29 mouse cellular contexts compared by ENCODE assay signal in genomic region chr2:35408409-35409110, GRCm38 (mm10). TPM values are rescaled to one million over a fixed set of nuclear protein-coding genes. Genes with fewer than 3 reads are reported as not detected.
DNase-seq lines count a peak whose midpoint lies in the region; ATAC-seq and TF ChIP-seq lines count a peak whose summit lies in the region.
"Had no signal": no experiment of that assay in that cellular context is flagged by ENCODE, and none has a peak within 500 bp of the region (broad histone marks: within the 10 kb centered on the region; RNA-seq: fewer than 3 reads in every experiment).

No protein-coding gene starts in this region.

- WGBS in heart, embryonic 12.5 days = 57% methylated on average over 5 of the region's 5 CpGs
- 65% methylated on average over 5 of the region's 5 CpGs for WGBS in liver, postnatal 0 days (ENCODE audit: insufficient replicate concordance)
- WGBS in liver, embryonic 11.5 days = 74% methylated on average over 5 of the region's 5 CpGs

- H3K27me3 ChIP-seq in heart, embryonic 12.5 days (replicated peaks) = no peaks in the 10 kb centered on the region
- no peaks in the 10 kb centered on the region for H3K27me3 ChIP-seq in liver, postnatal 0 days (ENCODE audit: insufficient read depth, low read length)
- no peaks in the 10 kb centered on the region for H3K27me3 ChIP-seq in liver, embryonic 11.5 days (replicated peaks; ENCODE audit: control insufficient read depth, insufficient read depth, low read length)
- H3K27me3 ChIP-seq: limb, embryonic 13.5 days; midbrain, embryonic 12.5 days; stomach, embryonic 15.5 days had no signal

- H3K4me1 ChIP-seq in heart, embryonic 12.5 days (replicated peaks) = peaks cover 32% of the 10 kb centered on the region
- H3K4me1 ChIP-seq in liver, postnatal 0 days (ENCODE audit: insufficient read depth) = no peaks in the 10 kb centered on the region
- H3K4me1 ChIP-seq in liver, embryonic 11.5 days (replicated peaks; ENCODE audit: control insufficient read depth, insufficient read depth, low read length) = no peaks in the 10 kb centered on the region
- H3K4me1 ChIP-seq: forebrain, embryonic 10.5 days; limb, embryonic 13.5 days; midbrain, embryonic 12.5 days had no signal

- 0 out of 2 replicates have a peak, but pooled peaks have one; percentile 13 for ATAC-seq in heart, embryonic 12.5 days (ENCODE audit: insufficient number of reproducible peaks, low FRiP score)
- peak; percentile 71 for ATAC-seq in liver, postnatal 0 days
- ATAC-seq in liver, embryonic 11.5 days (replicated peaks; ENCODE audit: low FRiP score) = no peak
- peak; percentile 13 for ATAC-seq in activated CD4-positive, CD25-positive, alpha-beta regulatory T cell, adult 4 months
- peak; percentile 12 for ATAC-seq in inflammation-experienced regulatory T-cells, adult 6 months

- TF ChIP-seq CTCF in liver, postnatal 0 days (IDR thresholded peaks at IDR 0.05; ENCODE audit: low read depth) = no peak

- no peak for TF ChIP-seq EP300 in liver, postnatal 0 days (IDR thresholded peaks at IDR 0.05; ENCODE audit: low read depth)

- H3K27ac ChIP-seq in heart, embryonic 12.5 days (ENCODE audit: poor library complexity, severe bottlenecking) = peak overlapping the region; percentile 55
- no peak overlapping the region for H3K27ac ChIP-seq in liver, postnatal 0 days (ENCODE audit: low read depth)
- H3K27ac ChIP-seq in liver, embryonic 11.5 days (ENCODE audit: low read depth, low read length) = no peak overlapping the region
- H3K27ac ChIP-seq: forebrain, embryonic 10.5 days; hindbrain, embryonic 14.5 days; kidney, postnatal 0 days; limb, embryonic 13.5 days; midbrain, embryonic 12.5 days; stomach, embryonic 15.5 days had no signal

- no peak overlapping the region for H3K9ac ChIP-seq in heart, embryonic 12.5 days
- no peak overlapping the region for H3K9ac ChIP-seq in liver, postnatal 0 days (replicated peaks)
- no peak overlapping the region for H3K9ac ChIP-seq in liver, embryonic 11.5 days (ENCODE audit: low read depth, low read length)
- H3K9ac ChIP-seq: hindbrain, embryonic 14.5 days; limb, embryonic 13.5 days; midbrain, embryonic 12.5 days; stomach, embryonic 15.5 days had no signal

- DNase-seq in heart, adult 18-20 months = no peak
- no peak for DNase-seq in liver, postnatal 0 days
- no peak for DNase-seq in liver, embryonic 11.5 days (ENCODE audit: low spot score)
- DNase-seq in gastrocnemius, postnatal 10 days = no peak
- DNase-seq: adrenal gland, adult 2 months; cerebellum, adult 11-12 months; cerebellum, postnatal 10 days; kidney, adult 2 months; layer of hippocampus, adult 9-11 months; lung, postnatal 10 days; thymus, postnatal 4 days had no signal

- H3K36me3 ChIP-seq in heart, embryonic 12.5 days = peaks cover 72% of the 10 kb centered on the region
- peaks cover 21% of the 10 kb centered on the region; the same call in 1 of the 2 replicates for H3K36me3 ChIP-seq in liver, postnatal 0 days (replicated peaks; ENCODE audit: insufficient read depth, low read length)
- peaks cover 12% of the 10 kb centered on the region; the same call in 1 of the 2 replicates for H3K36me3 ChIP-seq in liver, embryonic 11.5 days (ENCODE audit: control insufficient read depth, insufficient read depth, low read length)
- H3K36me3 ChIP-seq: forebrain, embryonic 10.5 days; midbrain, embryonic 12.5 days; stomach, embryonic 15.5 days had no signal

- H3K4me3 ChIP-seq in heart, embryonic 12.5 days = no peak overlapping the region
- no peak overlapping the region for H3K4me3 ChIP-seq in liver, postnatal 0 days (ENCODE audit: low read depth, low read length)
- H3K4me3 ChIP-seq in liver, embryonic 11.5 days (ENCODE audit: low read depth, low read length) = no peak overlapping the region
- H3K4me3 ChIP-seq: forebrain, embryonic 10.5 days; limb, embryonic 13.5 days; midbrain, embryonic 12.5 days; stomach, embryonic 15.5 days had no signal

- no peak overlapping the region for H3K4me2 ChIP-seq in heart, embryonic 12.5 days
- H3K4me2 ChIP-seq in liver, postnatal 0 days (ENCODE audit: low read depth, low read length) = no peak overlapping the region
- H3K4me2 ChIP-seq in liver, embryonic 11.5 days = no peak overlapping the region
- H3K4me2 ChIP-seq: hindbrain, embryonic 14.5 days; limb, embryonic 13.5 days; midbrain, embryonic 12.5 days; stomach, embryonic 15.5 days had no signal

- no peaks in the 10 kb centered on the region for H3K9me3 ChIP-seq in heart, embryonic 12.5 days (replicated peaks)
- no peaks in the 10 kb centered on the region for H3K9me3 ChIP-seq in liver, postnatal 0 days (ENCODE audit: low read length)
- no peaks in the 10 kb centered on the region for H3K9me3 ChIP-seq in liver, embryonic 11.5 days (ENCODE audit: control insufficient read depth, low read length)
- H3K9me3 ChIP-seq: forebrain, embryonic 10.5 days; limb, embryonic 13.5 days; midbrain, embryonic 12.5 days; stomach, embryonic 15.5 days had no signal

RNA-seq across cellular contexts. Expression of gene 4930402F06Rik, which starts 11.6 kb away (rescaled TPM):
- not detected in 2 replicates for polyA plus RNA-seq in heart, embryonic 12.5 days (2016; fragmentation: Nextera tagmentation; extraction: Ambion mirVana)
- total RNA-seq in heart, adult 18-20 months (2021) = not detected
- not detected in 2 replicates for polyA plus RNA-seq in liver, postnatal 0 days (2015; fragmentation: Nextera tagmentation; extraction: Ambion mirVana)
- polyA plus RNA-seq in liver, embryonic 11.5 days (2014; fragmentation: Nextera tagmentation; extraction: Ambion mirVana) = not detected in 2 replicates
- polyA plus RNA-seq in activated CD4-positive, CD25-positive, alpha-beta regulatory T cell, adult 4 months (2017; shearing (Covaris generic)) = not detected
- not detected for polyA plus RNA-seq in inflammation-experienced regulatory T-cells, adult 6 months (2017; shearing (Covaris generic))
- not detected for total RNA-seq in gastrocnemius, postnatal 10 days (2021)
- total RNA-seq: adrenal gland, adult 2 months; adrenal gland, postnatal 4 days; ES-E14; gastrocnemius, postnatal 4 days; left cerebral cortex, adult 18-20 months; left cerebral cortex, postnatal 25 days; neutrophil, adult 5-6 weeks had no signal
- polyA plus RNA-seq: adrenal gland, adult 2 months; embryonic facial prominence, embryonic 11.5 days; forebrain, embryonic 10.5 days; hindbrain, embryonic 14.5 days; intestine, embryonic 14.5 days; kidney, adult 2 months; kidney, postnatal 0 days; large intestine, adult 2 months; limb, embryonic 13.5 days; midbrain, embryonic 12.5 days; stomach, embryonic 15.5 days had no signal

RNA-seq across cellular contexts. Expression of gene 4930568D16Rik, which starts 41.0 kb away (rescaled TPM):
- not detected in 2 replicates for polyA plus RNA-seq in heart, embryonic 12.5 days (2016; fragmentation: Nextera tagmentation; extraction: Ambion mirVana)
- total RNA-seq in heart, adult 18-20 months (2021) = not detected
- not detected in 2 replicates for polyA plus RNA-seq in liver, postnatal 0 days (2015; fragmentation: Nextera tagmentation; extraction: Ambion mirVana)
- polyA plus RNA-seq in liver, embryonic 11.5 days (2014; fragmentation: Nextera tagmentation; extraction: Ambion mirVana) = not detected in 2 replicates
- not detected for polyA plus RNA-seq in activated CD4-positive, CD25-positive, alpha-beta regulatory T cell, adult 4 months (2017; shearing (Covaris generic))
- not detected for polyA plus RNA-seq in inflammation-experienced regulatory T-cells, adult 6 months (2017; shearing (Covaris generic))
- not detected for total RNA-seq in gastrocnemius, postnatal 10 days (2021)
- total RNA-seq: adrenal gland, adult 2 months; adrenal gland, postnatal 4 days; ES-E14; gastrocnemius, postnatal 4 days; left cerebral cortex, adult 18-20 months; left cerebral cortex, postnatal 25 days; neutrophil, adult 5-6 weeks had no signal
- polyA plus RNA-seq: adrenal gland, adult 2 months; embryonic facial prominence, embryonic 11.5 days; forebrain, embryonic 10.5 days; hindbrain, embryonic 14.5 days; intestine, embryonic 14.5 days; kidney, adult 2 months; kidney, postnatal 0 days; large intestine, adult 2 months; limb, embryonic 13.5 days; midbrain, embryonic 12.5 days; stomach, embryonic 15.5 days had no signal

RNA-seq across cellular contexts. Expression of gene Ggta1, which starts 54.5 kb away (rescaled TPM):
- 46.5 and 47.1 TPM in 2 replicates for polyA plus RNA-seq in heart, embryonic 12.5 days (2016; fragmentation: Nextera tagmentation; extraction: Ambion mirVana)
- 10 to 100 TPM; 13.6 to 17.0 TPM for total RNA-seq in heart, adult 18-20 months (2021)
- polyA plus RNA-seq in liver, postnatal 0 days (2015; fragmentation: Nextera tagmentation; extraction: Ambion mirVana) = 5.2 and 6.2 TPM in 2 replicates
- 18.6 and 19.5 TPM in 2 replicates for polyA plus RNA-seq in liver, embryonic 11.5 days (2014; fragmentation: Nextera tagmentation; extraction: Ambion mirVana)
- polyA plus RNA-seq in activated CD4-positive, CD25-positive, alpha-beta regulatory T cell, adult 4 months (2017; shearing (Covaris generic)) = 10 to 100 TPM; 19.3 to 23.3 TPM
- polyA plus RNA-seq in inflammation-experienced regulatory T-cells, adult 6 months (2017; shearing (Covaris generic)) = 10 to 100 TPM; 17.5 to 19.2 (median 18.0) TPM
- 10 to 100 TPM; 13.2 to 17.0 TPM for total RNA-seq in gastrocnemius, postnatal 10 days (2021)
